Mouse (Mus musculus): ENCODE measurements around the gene Fam213b. TPM values are rescaled to one million over a fixed set of nuclear protein-coding genes. Genes with fewer than 3 reads are reported as not detected.

Fam213b gene
- polyA plus RNA-seq, 2 experiments: 5.8 to 9.3 TPM

DNA sequence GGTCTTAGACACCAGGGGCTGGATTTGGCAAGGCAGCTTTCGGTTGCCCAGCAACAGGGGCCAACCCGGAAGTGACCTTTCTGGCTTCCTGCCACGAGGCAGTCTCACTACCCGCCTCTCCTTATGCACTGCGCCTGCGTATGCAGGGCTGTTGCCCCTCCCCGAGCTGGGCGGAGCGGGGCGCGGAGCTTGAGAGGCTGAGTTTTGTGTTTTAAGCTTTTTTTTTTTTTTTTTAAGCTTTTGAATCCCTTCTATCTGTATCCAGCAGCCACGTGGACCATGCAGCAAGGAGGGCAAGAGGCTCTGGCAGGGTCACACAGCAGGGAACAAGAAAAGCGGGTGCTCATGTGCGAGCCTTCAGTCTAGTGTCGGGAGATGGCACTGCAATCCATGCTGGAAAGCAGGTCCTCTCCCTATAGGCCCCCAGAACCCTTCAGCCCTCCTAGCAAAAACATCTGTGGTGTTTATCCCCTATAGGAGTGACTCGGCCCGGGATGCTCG lies 34.6 kb downstream of the Fam213b start:
- peak; percentile 59 to 66 (median 64) for DNase-seq (ENCODE audit: low read depth in 3 of 3, low spot score in 3 of 3)
- Histone ChIP-seq H3K4me1 (replicated peaks; ENCODE audit: control insufficient read depth in 2 of 2, insufficient read depth in 2 of 2, low read length in 1 of 2) (no peaks in the 10 kb centered on the region; a peak in 1 of 4 replicates), H3K36me3 (replicated peaks; ENCODE audit: control insufficient read depth, insufficient read depth, low read depth) (no peaks in the 10 kb centered on the region), H3K27me3 (ENCODE audit: control insufficient read depth, insufficient read depth, low read length) (no peaks in the 10 kb centered on the region), H3K4me3 (ENCODE audit: insufficient read depth in 1 of 2, low read depth in 2 of 2, low read length in 2 of 2) (peak overlapping the region; percentile 43 to 52; a peak in 3 of 4 replicates), H3K9me3 (ENCODE audit: control insufficient read depth, low read length) (no peaks in the 10 kb centered on the region), H3K4me2 (ENCODE audit: low read depth) (peak overlapping the region; percentile 68), H3K27ac (no peak overlapping the region), H3K9ac (replicated peaks) (peak overlapping the region; percentile 37)
- TF ChIP-seq EP300 (IDR thresholded peaks at IDR 0.05; ENCODE audit: low read depth): no peak
- peak; percentile 43 for TF ChIP-seq CTCF (IDR thresholded peaks at IDR 0.05; ENCODE audit: low read depth)
- peak; percentile 77 for ATAC-seq (ENCODE audit: insufficient read depth)
- WGBS (ENCODE audit: insufficient replicate concordance): 2% methylated on average over 18 of the region's 18 CpGs

- H3K27ac ChIP-seq: no peak overlapping the region
- H3K36me3 ChIP-seq (replicated peaks; ENCODE audit: control insufficient read depth, insufficient read depth, low read depth): no peaks in the 10 kb centered on the region
- ATAC-seq (ENCODE audit: insufficient read depth) (no peak), DNase-seq (ENCODE audit: low read depth in 3 of 3, low spot score in 3 of 3) (no peak)
- no peaks in the 10 kb centered on the region for H3K9me3 ChIP-seq (ENCODE audit: control insufficient read depth, low read length)
- no peaks in the 10 kb centered on the region; a peak in 1 of 4 replicates for H3K4me1 ChIP-seq (replicated peaks; ENCODE audit: control insufficient read depth in 2 of 2, insufficient read depth in 2 of 2, low read length in 1 of 2)
- WGBS (ENCODE audit: insufficient replicate concordance): 63% methylated on average over 3 of the region's 3 CpGs
- H3K27me3 ChIP-seq (ENCODE audit: control insufficient read depth, insufficient read depth, low read length): no peaks in the 10 kb centered on the region
- H3K9ac ChIP-seq (replicated peaks): no peak overlapping the region
- H3K4me3 ChIP-seq (ENCODE audit: insufficient read depth in 1 of 2, low read depth in 2 of 2, low read length in 2 of 2): no peak overlapping the region
- no peak overlapping the region for H3K4me2 ChIP-seq (ENCODE audit: low read depth)
- TF ChIP-seq CTCF (IDR thresholded peaks at IDR 0.05; ENCODE audit: low read depth): no peak
- no peak for TF ChIP-seq EP300 (IDR thresholded peaks at IDR 0.05; ENCODE audit: low read depth)
Observed at GRCm38 (mm10) chr4:154863436-154863935, 35.4 kb downstream of the Fam213b start.

- no peaks in the 10 kb centered on the region for H3K36me3 ChIP-seq (replicated peaks; ENCODE audit: control insufficient read depth, insufficient read depth, low read depth)
- ATAC-seq (ENCODE audit: insufficient read depth): no peak
- TF ChIP-seq EP300 (IDR thresholded peaks at IDR 0.05; ENCODE audit: low read depth): no peak
- no peak for TF ChIP-seq CTCF (IDR thresholded peaks at IDR 0.05; ENCODE audit: low read depth)
- no peak for DNase-seq (ENCODE audit: low read depth in 3 of 3, low spot score in 3 of 3)
- H3K9me3 ChIP-seq (ENCODE audit: control insufficient read depth, low read length): no peaks in the 10 kb centered on the region
- H3K27ac ChIP-seq: no peak overlapping the region
- no peak overlapping the region for H3K4me3 ChIP-seq (ENCODE audit: insufficient read depth in 1 of 2, low read depth in 2 of 2, low read length in 2 of 2)
- peaks cover 7% of the 10 kb centered on the region for H3K27me3 ChIP-seq (ENCODE audit: control insufficient read depth, insufficient read depth, low read length)
- H3K4me1 ChIP-seq (replicated peaks; ENCODE audit: control insufficient read depth in 2 of 2, insufficient read depth in 2 of 2, low read length in 1 of 2): no peaks in the 10 kb centered on the region; a peak in 1 of 4 replicates
- WGBS (ENCODE audit: insufficient replicate concordance): 51% methylated on average over 5 of the region's 5 CpGs
- H3K9ac ChIP-seq (replicated peaks): no peak overlapping the region
- no peak overlapping the region for H3K4me2 ChIP-seq (ENCODE audit: low read depth)
Observed at GRCm38 (mm10) chr4:154861967-154862366, 37.0 kb downstream of the Fam213b start.

DNA sequence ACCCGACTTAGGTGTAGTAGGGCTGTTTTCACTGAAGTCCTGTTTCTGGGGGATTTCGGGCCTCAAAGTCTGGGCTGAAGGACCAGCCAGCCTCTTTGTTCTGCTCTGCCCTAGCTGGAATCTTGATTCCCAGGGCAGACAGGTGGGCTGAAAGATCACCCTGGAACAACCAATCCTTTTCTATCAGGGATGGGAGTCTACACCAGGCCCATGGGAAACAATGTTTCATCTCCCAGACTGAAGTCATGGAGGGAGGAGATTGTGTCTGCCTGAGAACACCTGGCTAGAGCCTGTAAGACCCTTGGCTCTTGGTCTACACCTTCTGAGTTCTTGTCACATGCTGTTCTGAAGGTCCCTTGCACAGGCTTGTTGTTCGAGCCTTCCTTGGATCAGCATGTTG lies 40.3 kb downstream of the Fam213b start:
- H3K27ac ChIP-seq: no peak overlapping the region
- H3K4me2 ChIP-seq (ENCODE audit: low read depth): no peak overlapping the region
- H3K36me3 ChIP-seq (replicated peaks; ENCODE audit: control insufficient read depth, insufficient read depth, low read depth): no peaks in the 10 kb centered on the region
- ATAC-seq (ENCODE audit: insufficient read depth): no peak
- WGBS (ENCODE audit: insufficient replicate concordance): 44% methylated on average over 3 of the region's 3 CpGs
- TF ChIP-seq EP300 (IDR thresholded peaks at IDR 0.05; ENCODE audit: low read depth) (no peak), CTCF (IDR thresholded peaks at IDR 0.05; ENCODE audit: low read depth) (no peak)
- peaks cover 29% of the 10 kb centered on the region for H3K27me3 ChIP-seq (ENCODE audit: control insufficient read depth, insufficient read depth, low read length)
- no peak overlapping the region for H3K4me3 ChIP-seq (ENCODE audit: insufficient read depth in 1 of 2, low read depth in 2 of 2, low read length in 2 of 2)
- H3K4me1 ChIP-seq (replicated peaks; ENCODE audit: control insufficient read depth in 2 of 2, insufficient read depth in 2 of 2, low read length in 1 of 2): no peaks in the 10 kb centered on the region
- no peak for DNase-seq (ENCODE audit: low read depth in 3 of 3, low spot score in 3 of 3)
- no peak overlapping the region for H3K9ac ChIP-seq (replicated peaks)
- H3K9me3 ChIP-seq (ENCODE audit: control insufficient read depth, low read length): no peaks in the 10 kb centered on the region

- TF ChIP-seq CTCF (IDR thresholded peaks at IDR 0.05; ENCODE audit: low read depth): no peak
- no peak for TF ChIP-seq EP300 (IDR thresholded peaks at IDR 0.05; ENCODE audit: low read depth)
- Histone ChIP-seq H3K27me3 (ENCODE audit: control insufficient read depth, insufficient read depth, low read length) (peaks cover 29% of the 10 kb centered on the region), H3K27ac (no peak overlapping the region), H3K9ac (replicated peaks) (no peak overlapping the region), H3K36me3 (replicated peaks; ENCODE audit: control insufficient read depth, insufficient read depth, low read depth) (no peaks in the 10 kb centered on the region), H3K4me1 (replicated peaks; ENCODE audit: control insufficient read depth in 2 of 2, insufficient read depth in 2 of 2, low read length in 1 of 2) (no peaks in the 10 kb centered on the region), H3K4me2 (ENCODE audit: low read depth) (no peak overlapping the region), H3K9me3 (ENCODE audit: control insufficient read depth, low read length) (no peaks in the 10 kb centered on the region), H3K4me3 (ENCODE audit: insufficient read depth in 1 of 2, low read depth in 2 of 2, low read length in 2 of 2) (no peak overlapping the region)
- no peak for DNase-seq (ENCODE audit: low read depth in 3 of 3, low spot score in 3 of 3)
- 61% methylated on average over 10 of the region's 10 CpGs for WGBS (ENCODE audit: insufficient replicate concordance)
- ATAC-seq (ENCODE audit: insufficient read depth): no peak
Observed at GRCm38 (mm10) chr4:154857366-154858240, 41.3 kb downstream of the Fam213b start.

Data from liver, embryonic 14.5 days (tissue).